Mouse (Mus musculus) heart, embryonic 11.5 days (tissue): Measurements from ENCODE around the gene Klhl8. TPM values are rescaled to one million over a fixed set of nuclear protein-coding genes. Genes with fewer than 3 reads are reported as not detected.
"Not testable (repeated sequence)": the region's sequence is repeated elsewhere in the genome, so short reads cannot be mapped to it uniquely, and the experiment has no call there.

Experiments
- ATAC-seq: fragments of 200-750 bp; cut with Nextera tagmentation; replicated peaks from 2 replicates; pipeline ENCODE4 v1.8.0; 2017; ENCODE audit warnings: moderate library complexity; ENCODE audit not compliant: insufficient number of reproducible peaks, low FRiP score, low TSS enrichment
- H3K27ac ChIP-seq: fragments of 300-500 bp; sonication (generic); 2 replicates; pipeline ENCODE4 v1.5.1; 2014; ENCODE audit warnings: mild to moderate bottlenecking, low read depth, low read length
- H3K27me3 ChIP-seq: fragments of 300-500 bp; sonication (generic); 2 replicates; pipeline ENCODE4 v1.6.1; 2014; ENCODE audit warnings: mild to moderate bottlenecking, low read length, mixed read lengths; ENCODE audit not compliant: control insufficient read depth, insufficient read depth
- H3K36me3 ChIP-seq: fragments of 300-500 bp; sonication (generic); 2 replicates; pipeline ENCODE4 v1.6.1; 2014; ENCODE audit warnings: mild to moderate bottlenecking, low read length, moderate library complexity, mixed read lengths; ENCODE audit not compliant: control insufficient read depth, insufficient read depth
- H3K4me1 ChIP-seq: fragments of 300-500 bp; sonication (generic); 2 replicates; pipeline ENCODE4 v1.6.1; 2014; ENCODE audit warnings: low read length; ENCODE audit not compliant: control insufficient read depth, insufficient read depth
- H3K4me2 ChIP-seq: fragments of 300-500 bp; sonication (generic); 2 replicates; pipeline ENCODE4 v1.6.1; 2014; ENCODE audit warnings: mild to moderate bottlenecking, moderate library complexity
- H3K4me3 ChIP-seq: fragments of 300-500 bp; sonication (generic); 2 replicates; pipeline ENCODE4 v1.5.1; 2014; ENCODE audit warnings: low read depth, low read length
- H3K9ac ChIP-seq: fragments of 300-500 bp; sonication (generic); 2 replicates; pipeline ENCODE4 v1.6.1; 2014; ENCODE audit warnings: mild to moderate bottlenecking, low read depth, low read length, moderate library complexity
- H3K9me3 ChIP-seq: fragments of 300-500 bp; sonication (generic); replicated peaks from 2 replicates; pipeline ENCODE4 v1.6.1; 2016; ENCODE audit warnings: low read length; ENCODE audit not compliant: control insufficient read depth
- WGBS: fragments of 180-500 bp; shearing (Covaris S2); extraction: QIAGEN DNeasy Blood & Tissue Kit; methylation state at CpG from one replicate; pipeline ENCODE4 v1.1.7; 2014; ENCODE audit not compliant: insufficient replicate concordance; 5-methylcytosine and 5-hydroxymethylcytosine counted together
- polyA plus RNA-seq: library from polyadenylated mRNA; unstranded; fragments of >200 nt; fragmentation: Nextera tagmentation; extraction: Ambion mirVana; gene quantifications from 2 replicates; pipeline ENCODE4 v1.2.1, GENCODE M21; 2014

The Klhl8 gene
- polyA plus RNA-seq = 6.7 and 10.9 TPM in 2 replicates

DNA sequence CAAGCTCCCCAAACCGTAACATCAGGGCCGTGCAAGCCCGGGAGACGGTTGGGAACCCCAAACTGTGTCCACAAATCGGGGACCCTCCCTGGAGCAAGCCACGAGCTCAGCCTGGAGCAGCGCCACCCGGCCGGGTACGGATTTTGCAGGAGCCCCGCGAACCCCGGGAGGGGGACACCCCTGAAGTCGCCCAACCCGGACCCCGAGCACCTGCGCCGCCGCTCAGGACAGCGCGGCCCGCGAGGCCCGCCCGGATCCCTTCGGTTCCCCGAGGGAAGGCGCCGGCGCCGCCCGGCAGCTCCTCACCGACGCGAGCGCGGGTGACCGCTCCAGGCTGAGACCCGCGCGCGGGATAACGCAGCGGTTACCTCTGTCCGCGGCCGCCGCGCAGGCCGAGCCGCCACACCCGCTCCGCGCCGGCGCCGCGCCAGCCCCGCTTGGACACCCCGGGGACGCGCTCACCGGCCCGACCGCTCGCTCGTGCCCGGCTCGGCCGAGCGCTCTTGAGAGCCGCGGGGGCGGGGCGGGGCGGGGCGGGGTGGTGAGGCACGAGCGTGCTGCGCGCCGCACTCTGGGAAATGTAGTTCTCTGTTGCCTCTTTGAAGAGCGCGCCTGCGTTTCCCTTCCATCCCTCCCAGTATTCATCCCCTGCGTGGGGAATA is at the start of gene Klhl8:
TSS of gene Klhl8 (minus strand) at position 512 of the 662 bp plus-strand sequence.
- no peaks in the 10 kb centered on the region for H3K9me3 ChIP-seq
- H3K4me1 ChIP-seq = peaks cover 10% of the 10 kb centered on the region
- no peak within 1 kb of the TSS for H3K27ac ChIP-seq
- WGBS = under 1% methylated on average over 69 of the region's 86 CpGs
- no peaks in the 10 kb centered on the region for H3K27me3 ChIP-seq
- no peaks in the 10 kb centered on the region for H3K36me3 ChIP-seq
- peak within 1 kb of the TSS; percentile 78 for H3K4me3 ChIP-seq
- peak within 1 kb of the TSS; percentile 68 for H3K4me2 ChIP-seq
- ATAC-seq = peak; percentile 96
- peak within 1 kb of the TSS; percentile 83 for H3K9ac ChIP-seq

DNA sequence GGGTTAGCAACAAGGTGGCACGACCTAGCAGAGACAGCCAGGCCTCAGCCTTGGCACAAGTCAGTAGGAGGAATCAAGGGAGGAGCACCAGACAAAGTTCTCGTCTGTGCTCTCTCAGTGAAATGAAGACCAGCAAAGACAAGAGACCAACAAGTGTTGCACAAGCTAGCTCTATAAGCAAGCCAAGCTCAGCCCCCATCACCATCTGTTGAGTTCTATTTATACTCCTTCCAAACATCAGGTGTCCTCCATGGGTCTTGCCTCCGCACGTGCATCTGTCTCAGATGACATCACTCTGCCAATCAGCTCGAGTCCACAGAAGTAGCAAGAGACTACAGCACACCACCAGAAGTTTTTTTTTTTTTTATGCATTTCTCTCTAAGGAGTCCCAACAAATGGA is 43.6 kb upstream of the Klhl8 start:
- H3K9ac ChIP-seq = no peak overlapping the region
- ATAC-seq = no peak
- no peaks in the 10 kb centered on the region for H3K36me3 ChIP-seq
- no peaks in the 10 kb centered on the region for H3K4me1 ChIP-seq
- H3K9me3 ChIP-seq = no peaks in the 10 kb centered on the region
- H3K27ac ChIP-seq = no peak overlapping the region
- 72% methylated on average over 5 of the region's 5 CpGs for WGBS
- no peak overlapping the region for H3K4me3 ChIP-seq
- H3K4me2 ChIP-seq = no peak overlapping the region
- H3K27me3 ChIP-seq = no peaks in the 10 kb centered on the region

DNA sequence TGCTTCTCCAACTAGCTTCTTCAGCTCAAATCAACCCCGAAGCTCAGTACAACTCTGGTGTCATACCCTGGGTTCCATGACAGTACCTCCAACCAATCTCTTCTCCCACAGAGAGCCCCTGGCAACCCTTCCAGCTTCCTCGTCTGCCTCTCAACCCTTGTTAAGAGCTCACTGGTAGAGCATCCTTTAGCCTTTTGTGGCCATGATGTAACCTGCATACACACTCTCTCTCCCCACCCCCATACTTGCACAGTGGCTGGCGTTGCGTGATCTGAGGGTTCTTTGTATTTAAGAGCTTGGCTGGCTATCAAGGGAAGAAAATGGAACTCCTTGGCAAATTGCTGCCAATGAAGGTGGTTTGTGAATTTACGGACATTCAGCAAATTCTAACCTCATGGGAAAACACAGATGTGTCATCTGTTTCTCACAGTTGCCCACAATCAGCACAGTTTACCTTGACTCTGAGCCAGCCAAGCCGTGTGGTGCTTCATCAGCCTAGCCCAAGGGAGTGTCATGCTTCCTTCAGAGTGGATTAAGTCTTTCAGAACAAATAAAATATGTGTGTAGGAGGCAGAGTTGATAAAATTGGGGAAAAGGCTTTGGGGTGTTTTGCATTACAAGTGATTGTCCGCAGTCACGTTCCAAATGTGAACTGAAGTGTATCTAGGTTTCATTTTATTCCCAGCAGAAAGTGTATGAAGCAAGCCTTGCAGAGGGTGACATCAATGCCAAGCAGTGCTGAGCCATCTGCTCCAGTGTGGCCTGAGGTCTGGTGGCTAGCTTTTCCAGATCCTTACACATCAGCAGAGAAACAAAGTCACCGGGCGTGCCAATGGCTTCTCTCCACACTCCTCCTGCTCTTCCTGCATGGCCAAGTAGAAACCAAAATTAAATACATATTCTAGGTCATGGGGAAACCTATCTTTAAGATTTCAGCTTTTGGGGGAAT is 42.4 kb upstream of the Klhl8 start:
- no peak for ATAC-seq
- Histone ChIP-seq H3K27ac (no peak overlapping the region), H3K36me3 (no peaks in the 10 kb centered on the region), H3K27me3 (no peaks in the 10 kb centered on the region), H3K4me2 (no peak overlapping the region), H3K4me3 (no peak overlapping the region), H3K4me1 (no peaks in the 10 kb centered on the region), H3K9me3 (no peaks in the 10 kb centered on the region), H3K9ac (no peak overlapping the region)
- 78% methylated on average over 10 of the region's 10 CpGs for WGBS

DNA sequence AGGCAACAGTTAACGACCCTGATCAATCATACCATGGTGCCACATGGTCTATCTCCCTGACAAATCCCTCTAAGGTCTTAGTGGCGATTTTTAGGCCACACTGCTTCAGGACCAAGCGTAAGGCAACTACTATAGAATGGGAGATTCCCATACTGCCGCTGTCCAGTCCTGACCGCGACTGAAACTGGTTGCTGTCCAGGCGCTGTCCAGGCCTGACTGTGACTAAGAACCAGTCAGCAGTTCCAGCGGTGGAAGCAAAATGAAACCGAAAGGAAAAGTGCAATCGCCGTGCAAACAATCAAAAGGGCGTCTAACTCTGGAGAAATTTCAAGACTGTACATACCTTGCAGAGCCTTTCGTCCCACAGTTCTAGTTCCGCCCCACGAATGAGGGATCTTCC is 39.1 kb upstream of the Klhl8 start:
- H3K4me3 ChIP-seq, H3K9ac ChIP-seq, H3K4me1 ChIP-seq, ATAC-seq, H3K36me3 ChIP-seq, H3K9me3 ChIP-seq, H3K27ac ChIP-seq, H3K27me3 ChIP-seq, H3K4me2 ChIP-seq: not testable (repeated sequence)
- WGBS = 89% methylated on average over 15 of the region's 15 CpGs

DNA sequence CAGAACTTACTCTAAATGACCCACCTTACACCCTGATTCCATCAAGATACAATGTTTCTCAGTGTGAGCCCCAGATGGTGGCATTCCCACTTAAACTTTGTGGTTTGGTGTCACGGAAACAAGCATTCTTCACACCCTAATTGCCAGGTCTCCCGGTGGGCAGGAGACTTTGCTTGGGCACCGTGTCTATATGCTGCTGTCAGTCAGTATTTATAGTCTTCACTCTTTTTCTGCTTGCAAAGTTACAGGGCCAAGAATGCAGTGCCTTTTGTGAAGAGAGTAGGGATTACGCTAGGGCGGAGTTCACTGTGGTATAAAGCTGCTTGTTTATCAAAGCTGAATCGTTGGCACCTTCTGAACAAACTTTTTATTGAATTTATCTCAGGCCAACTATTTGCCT is 32.1 kb upstream of the Klhl8 start:
- Histone ChIP-seq H3K36me3 (no peaks in the 10 kb centered on the region), H3K27ac (no peak overlapping the region), H3K9ac (no peak overlapping the region), H3K4me1 (peaks cover 14% of the 10 kb centered on the region), H3K4me3 (no peak overlapping the region), H3K9me3 (no peaks in the 10 kb centered on the region), H3K27me3 (no peaks in the 10 kb centered on the region), H3K4me2 (no peak overlapping the region)
- 74% methylated on average over 6 of the region's 6 CpGs for WGBS
- ATAC-seq = no peak

DNA sequence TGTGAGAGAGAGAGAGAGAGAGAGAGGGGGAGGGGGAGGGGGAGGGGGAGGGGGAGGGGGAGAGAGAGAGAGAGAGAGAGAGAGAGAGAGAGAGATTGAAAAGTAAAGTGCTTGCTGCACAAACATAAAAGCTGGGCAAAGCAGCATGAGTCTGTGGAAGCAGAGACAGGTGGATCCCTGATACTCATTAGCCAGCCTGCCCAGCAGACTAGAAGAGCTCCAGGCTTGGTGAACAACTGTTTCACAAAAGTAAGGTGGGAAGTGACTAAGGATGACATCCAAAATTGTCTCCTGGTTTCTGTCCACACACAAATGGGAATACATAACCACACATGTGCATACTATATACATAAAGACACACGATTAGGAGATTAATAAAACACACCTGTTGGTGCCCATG is 28.8 kb upstream of the Klhl8 start:
- ATAC-seq = no peak

DNA sequence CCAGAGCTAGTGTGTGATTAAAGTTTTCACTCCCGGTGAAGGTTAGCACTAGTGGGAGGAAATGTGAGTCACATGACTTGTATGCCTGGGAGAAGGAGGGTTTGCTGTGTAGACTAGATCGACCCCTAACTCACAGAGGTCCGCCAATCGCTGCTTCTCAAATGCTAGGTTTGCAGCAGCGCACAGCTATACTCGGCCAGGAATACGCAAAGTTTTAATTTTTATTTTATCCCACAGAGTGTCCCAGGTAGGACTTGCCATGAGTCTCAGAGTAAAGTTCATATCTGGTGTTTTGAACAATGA is 28.2 kb upstream of the Klhl8 start:
- WGBS = 68% methylated on average over 7 of the region's 7 CpGs
- no peaks in the 10 kb centered on the region for H3K9me3 ChIP-seq

More for the DNA sequence above, 28.8 kb upstream of the Klhl8 start:
- Histone ChIP-seq H3K4me1 (peaks cover 14% of the 10 kb centered on the region), H3K4me2 (no peak overlapping the region), H3K27me3 (no peaks in the 10 kb centered on the region), H3K4me3 (no peak overlapping the region), H3K36me3 (no peaks in the 10 kb centered on the region), H3K9ac (no peak overlapping the region), H3K27ac (no peak overlapping the region), H3K9me3 (no peaks in the 10 kb centered on the region)
- 88% methylated on average over 1 of the region's 1 CpGs for WGBS

DNA sequence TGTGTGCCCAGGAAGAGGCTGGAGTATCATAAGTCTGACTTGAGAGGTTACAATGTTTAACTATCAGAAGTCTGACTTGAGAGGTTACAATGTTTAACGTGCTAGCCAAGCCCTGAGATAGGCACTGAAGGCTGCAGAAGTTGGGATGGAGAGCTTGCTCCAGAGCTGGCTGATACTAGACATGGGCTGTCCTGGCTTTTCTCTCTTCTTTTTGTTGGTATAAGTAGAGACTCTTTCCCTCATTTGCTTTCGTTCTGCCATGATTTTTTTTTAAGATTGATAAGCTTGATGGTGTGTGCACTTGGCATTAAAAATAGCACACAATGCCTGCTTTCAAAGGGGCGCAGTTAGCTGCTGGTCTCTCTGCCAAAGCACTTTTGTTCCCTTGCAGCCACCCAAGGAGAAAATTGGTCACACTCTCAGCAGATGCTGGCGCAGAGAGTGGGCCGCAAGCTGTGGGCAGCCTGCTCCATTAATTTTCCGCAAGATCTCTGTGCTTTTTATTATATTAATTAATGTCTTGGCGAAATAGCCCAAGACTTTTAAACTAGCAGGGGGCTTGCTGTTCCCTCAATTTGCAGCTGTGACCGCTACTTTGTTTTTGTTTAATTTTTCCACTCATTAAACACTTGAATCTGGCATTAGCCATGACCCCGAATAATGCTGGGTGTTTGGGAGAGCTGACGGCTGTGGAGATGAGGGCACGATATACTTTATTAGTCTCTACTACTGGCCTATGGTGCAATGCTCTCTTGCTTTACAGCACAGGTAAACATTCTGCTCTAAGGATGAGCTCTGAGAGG is 27.7 kb upstream of the Klhl8 start:
- Histone ChIP-seq H3K27me3 (no peaks in the 10 kb centered on the region), H3K4me2 (no peak overlapping the region), H3K9me3 (no peaks in the 10 kb centered on the region), H3K27ac (0 out of 2 replicates have a peak overlapping the region, but pooled peaks have one; percentile 12), H3K4me1 (peaks cover 13% of the 10 kb centered on the region), H3K36me3 (no peaks in the 10 kb centered on the region), H3K9ac (no peak overlapping the region), H3K4me3 (no peak overlapping the region)
- no peak for ATAC-seq
- WGBS = 60% methylated on average over 11 of the region's 11 CpGs

More for the DNA sequence above, 28.2 kb upstream of the Klhl8 start:
- H3K4me1 ChIP-seq = peaks cover 14% of the 10 kb centered on the region
- H3K4me3 ChIP-seq = no peak overlapping the region
- no peak overlapping the region for H3K9ac ChIP-seq
- no peaks in the 10 kb centered on the region for H3K36me3 ChIP-seq
- H3K4me2 ChIP-seq = no peak overlapping the region
- ATAC-seq = no peak
- H3K27me3 ChIP-seq = no peaks in the 10 kb centered on the region
- H3K27ac ChIP-seq = no peak overlapping the region
